Mouse (Mus musculus): Measurements from ENCODE around the gene Oaz3.
A peak's percentile ranks its signal among the peaks of the same experiment; 100 is the strongest.

- TF ChIP-seq CTCF (IDR thresholded peaks at IDR 0.05) (peak; percentile 89), EP300 (IDR thresholded peaks at IDR 0.05) (no peak)
These were observed 12.8 kb upstream of the Oaz3 start for GRCm38 (mm10) chr3:94456529-94457000.
